Mouse (Mus musculus) ES-Bruce4 (cell line): ENCODE measurements around the gene Celsr3. TPM values are rescaled to one million over a fixed set of nuclear protein-coding genes. Genes with fewer than 3 reads are reported as not detected.

Source experiments
- H3K27ac ChIP-seq: 2 replicates; pipeline ENCODE4 v1.5.1; 2012; ENCODE audit warnings: low read length, inconsistent platforms; ENCODE audit not compliant: insufficient read depth
- H3K27me3 ChIP-seq: 2 replicates; pipeline ENCODE4 v1.6.1; 2012; ENCODE audit warnings: mild to moderate bottlenecking, low read length, inconsistent platforms; ENCODE audit not compliant: control insufficient read depth, poor library complexity, insufficient read depth, severe bottlenecking
- H3K36me3 ChIP-seq: 2 replicates; pipeline ENCODE4 v1.6.1; 2012; ENCODE audit warnings: inconsistent platforms, mild to moderate bottlenecking, low read length, moderate library complexity; ENCODE audit not compliant: control insufficient read depth, poor library complexity, insufficient read depth, severe bottlenecking
- H3K4me1 ChIP-seq: one replicate; pipeline ENCODE4 v1.8.1; 2011; ENCODE audit warnings: low read length; ENCODE audit not compliant: control insufficient read depth, insufficient read depth
- H3K4me3 ChIP-seq: 2 replicates; pipeline ENCODE4 v1.5.1; 2011; ENCODE audit warnings: low read depth, mild to moderate bottlenecking, low read length
- H3K9ac ChIP-seq: 2 replicates; pipeline ENCODE4 v1.6.1; 2012; ENCODE audit warnings: low read depth, mild to moderate bottlenecking, inconsistent platforms; ENCODE audit not compliant: poor library complexity, severe bottlenecking
- H3K9me3 ChIP-seq: replicated peaks from 2 replicates; pipeline ENCODE4 v1.6.1; 2012; ENCODE audit warnings: mild to moderate bottlenecking, low read length, inconsistent platforms; ENCODE audit not compliant: control insufficient read depth, poor library complexity, insufficient read depth, severe bottlenecking
- CTCF ChIP-seq: IDR thresholded peaks from one replicate; pipeline ENCODE4 v1.8.1; 2011; ENCODE audit warnings: low read depth, low read length
- EP300 ChIP-seq: IDR thresholded peaks from 2 replicates; pipeline ENCODE4 v1.6.1; 2011; ENCODE audit warnings: low read depth, low read length; ENCODE audit not compliant: insufficient read depth
- POLR2A ChIP-seq: IDR thresholded peaks from one replicate; pipeline ENCODE4 v1.8.1; 2011; ENCODE audit warnings: low read length; ENCODE audit not compliant: insufficient read depth
- polyA plus RNA-seq: library from polyadenylated mRNA; stranded (reverse); fragments of >200 nt; gene quantifications from 2 replicates; pipeline ENCODE4 v1.2.4, GENCODE M21; 2011; ENCODE audit warnings: low read depth; ENCODE audit not compliant: missing spikeins, insufficient read depth, insufficient read length

Celsr3 gene
- polyA plus RNA-seq, 1 experiment = 3.5 TPM

- peak overlapping the region; percentile 22; the same call in 1 of the 2 replicates for H3K9ac ChIP-seq
- TF ChIP-seq EP300 = no peak
- TF ChIP-seq POLR2A = no peak
- no peak for TF ChIP-seq CTCF
- H3K4me1 ChIP-seq = peaks cover 2% of the 10 kb centered on the region
- H3K27ac ChIP-seq = no peak overlapping the region
- H3K9me3 ChIP-seq = no peaks in the 10 kb centered on the region
- no peaks in the 10 kb centered on the region for H3K36me3 ChIP-seq
- no peaks in the 10 kb centered on the region for H3K27me3 ChIP-seq
- peak overlapping the region; percentile 75 for H3K4me3 ChIP-seq
Observed at GRCm38 (mm10) chr9:108832390-108833108, 6.4 kb downstream of the Celsr3 start.

GRCm38 (mm10) chr9:108842989-108843388 is 16.9 kb downstream of the Celsr3 start:
- H3K4me1 ChIP-seq = peaks cover 2% of the 10 kb centered on the region
- H3K36me3 ChIP-seq = no peaks in the 10 kb centered on the region
- H3K27ac ChIP-seq = no peak overlapping the region
- H3K9me3 ChIP-seq = no peaks in the 10 kb centered on the region
- H3K4me3 ChIP-seq = peak overlapping the region; percentile 30
- TF ChIP-seq POLR2A = no peak
- 0 out of 2 replicates have a peak, but pooled peaks have one; percentile 34 for TF ChIP-seq EP300
- TF ChIP-seq CTCF = peak; percentile 39
- H3K27me3 ChIP-seq = no peaks in the 10 kb centered on the region
- no peak overlapping the region for H3K9ac ChIP-seq

GRCm38 (mm10) chr9:108845390-108845789 is 19.3 kb downstream of the Celsr3 start:
- Histone ChIP-seq H3K27ac (no peak overlapping the region), H3K9me3 (no peaks in the 10 kb centered on the region), H3K4me3 (no peak overlapping the region), H3K4me1 (peaks cover 5% of the 10 kb centered on the region), H3K36me3 (no peaks in the 10 kb centered on the region), H3K9ac (no peak overlapping the region), H3K27me3 (no peaks in the 10 kb centered on the region)
- TF ChIP-seq POLR2A = no peak
- no peak for TF ChIP-seq EP300
- TF ChIP-seq CTCF = no peak

- Histone ChIP-seq H3K36me3 (no peaks in the 10 kb centered on the region), H3K4me1 (peaks cover 11% of the 10 kb centered on the region), H3K27ac (no peak overlapping the region), H3K27me3 (no peaks in the 10 kb centered on the region), H3K9ac (no peak overlapping the region), H3K4me3 (no peak overlapping the region), H3K9me3 (no peaks in the 10 kb centered on the region)
- TF ChIP-seq EP300 (peak; percentile 35; the same call in 1 of the 2 replicates), POLR2A (no peak)
Observed at GRCm38 (mm10) chr9:108847374-108847773, 21.3 kb downstream of the Celsr3 start.

- Histone ChIP-seq H3K4me3 (peak overlapping the region; percentile 46), H3K9ac (peak overlapping the region; percentile 22; the same call in 1 of the 2 replicates), H3K27me3 (no peaks in the 10 kb centered on the region), H3K4me1 (peaks cover 10% of the 10 kb centered on the region), H3K9me3 (no peaks in the 10 kb centered on the region), H3K36me3 (no peaks in the 10 kb centered on the region), H3K27ac (no peak overlapping the region)
- no peak for TF ChIP-seq CTCF
- TF ChIP-seq POLR2A = no peak
- TF ChIP-seq EP300 = no peak
Observed at GRCm38 (mm10) chr9:108848419-108848818, 22.3 kb downstream of the Celsr3 start.

GRCm38 (mm10) chr9:108852976-108853375 is 26.9 kb downstream of the Celsr3 start, which contains the start of gene Slc26a6:
Gene Slc26a6, plus strand, starts transcription at chr9:108853283.
- TF ChIP-seq CTCF (no peak), EP300 (no peak)
- Histone ChIP-seq H3K4me1 (peaks cover 9% of the 10 kb centered on the region), H3K9me3 (no peaks in the 10 kb centered on the region), H3K36me3 (no peaks in the 10 kb centered on the region), H3K27ac (0 out of 2 replicates have a peak within 1 kb of the TSS, but pooled peaks have one; percentile 7), H3K9ac (peak within 1 kb of the TSS; percentile 58), H3K4me3 (peak within 1 kb of the TSS; percentile 83), H3K27me3 (no peaks in the 10 kb centered on the region)
